Mouse (Mus musculus) midbrain, embryonic 14.5 days (tissue): ENCODE results near the gene 4930524J08Rik. TPM values are rescaled to one million over a fixed set of nuclear protein-coding genes. Genes with fewer than 3 reads are reported as not detected.

ENCODE experiments used
- ATAC-seq: fragments of 200-750 bp; cut with Nextera tagmentation; 2 replicates; pipeline ENCODE4 v1.8.0; 2017; ENCODE audit warnings: moderate number of reproducible peaks, moderate library complexity; ENCODE audit not compliant: low FRiP score, low TSS enrichment
- DNase-seq: peaks from one replicate; pipeline ENCODE4 v3.0.0-alpha.2; 2015
- H3K27ac ChIP-seq: fragments of 300-500 bp; sonication (generic); replicated peaks from 2 replicates; pipeline ENCODE4 v1.5.1; 2014; ENCODE audit warnings: mild to moderate bottlenecking, low read depth, low read length, moderate library complexity
- H3K27me3 ChIP-seq: fragments of 300-500 bp; sonication (generic); 2 replicates; pipeline ENCODE4 v1.6.1; 2014; ENCODE audit warnings: low read length, control low read depth, mixed read lengths; ENCODE audit not compliant: control insufficient read depth, insufficient read depth
- H3K36me3 ChIP-seq: fragments of 300-500 bp; sonication (generic); 2 replicates; pipeline ENCODE4 v1.6.1; 2014; ENCODE audit warnings: low read length, control low read depth; ENCODE audit not compliant: control insufficient read depth, insufficient read depth
- H3K4me1 ChIP-seq: fragments of 300-500 bp; sonication (generic); 2 replicates; pipeline ENCODE4 v1.6.1; 2014; ENCODE audit warnings: mild to moderate bottlenecking, antibody characterized with exemption, low read length, control low read depth; ENCODE audit not compliant: control insufficient read depth, insufficient read depth
- H3K4me2 ChIP-seq: fragments of 300-500 bp; sonication (generic); 2 replicates; pipeline ENCODE4 v1.6.1; 2014; ENCODE audit warnings: mild to moderate bottlenecking, low read length, moderate library complexity
- H3K4me3 ChIP-seq: fragments of 300-500 bp; sonication (generic); replicated peaks from 2 replicates; pipeline ENCODE4 v1.5.1; 2014; ENCODE audit warnings: low read depth, low read length
- H3K9ac ChIP-seq: fragments of 300-500 bp; sonication (generic); replicated peaks from 2 replicates; pipeline ENCODE4 v1.6.1; 2014; ENCODE audit warnings: mild to moderate bottlenecking, low read length, moderate library complexity
- H3K9me3 ChIP-seq: fragments of 300-500 bp; sonication (generic); 2 replicates; pipeline ENCODE4 v1.6.1; 2016; ENCODE audit warnings: low read length, control low read depth, mixed read lengths; ENCODE audit not compliant: control insufficient read depth
- WGBS: fragments of 180-500 bp; shearing (Covaris S2); extraction: QIAGEN DNeasy Blood & Tissue Kit; methylation state at CpG from one replicate; pipeline ENCODE4 v1.1.7; 2014; 5-methylcytosine and 5-hydroxymethylcytosine counted together
- polyA plus RNA-seq: library from polyadenylated mRNA; unstranded; fragments of >200 nt; fragmentation: Nextera tagmentation; extraction: Ambion mirVana; gene quantifications from 2 replicates; pipeline ENCODE4 v1.2.1, GENCODE M21; 2014

The 4930524J08Rik gene
- polyA plus RNA-seq, 1 experiment from 2014 or later: 2.4 TPM

DNA sequence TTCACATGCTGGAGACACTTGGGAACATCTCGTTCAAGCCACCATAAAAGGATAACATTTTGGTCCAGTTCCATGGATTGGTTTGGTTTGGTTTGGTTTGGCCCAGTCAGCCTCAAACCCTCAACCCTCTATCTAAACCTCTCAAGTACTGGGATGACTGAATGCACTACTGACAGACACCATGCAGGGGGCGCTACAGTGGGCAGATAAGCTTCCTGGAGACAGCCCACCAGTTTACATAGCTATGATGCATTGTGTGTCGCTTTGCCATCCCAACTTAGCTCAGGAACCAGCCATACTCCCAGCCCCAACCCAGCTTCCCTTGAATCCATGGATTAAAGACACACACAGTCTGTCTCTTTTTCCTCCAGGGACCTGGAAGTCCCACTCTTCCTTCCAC is 29.6 kb downstream of the 4930524J08Rik start:
- Histone ChIP-seq H3K27ac (no peak overlapping the region), H3K4me3 (no peak overlapping the region), H3K27me3 (no peaks in the 10 kb centered on the region), H3K4me2 (no peak overlapping the region), H3K9me3 (no peaks in the 10 kb centered on the region), H3K9ac (no peak overlapping the region), H3K4me1 (no peaks in the 10 kb centered on the region), H3K36me3 (no peaks in the 10 kb centered on the region)
- ATAC-seq (no peak), DNase-seq (no peak)
- WGBS: 62% methylated on average over 3 of the region's 3 CpGs

DNA sequence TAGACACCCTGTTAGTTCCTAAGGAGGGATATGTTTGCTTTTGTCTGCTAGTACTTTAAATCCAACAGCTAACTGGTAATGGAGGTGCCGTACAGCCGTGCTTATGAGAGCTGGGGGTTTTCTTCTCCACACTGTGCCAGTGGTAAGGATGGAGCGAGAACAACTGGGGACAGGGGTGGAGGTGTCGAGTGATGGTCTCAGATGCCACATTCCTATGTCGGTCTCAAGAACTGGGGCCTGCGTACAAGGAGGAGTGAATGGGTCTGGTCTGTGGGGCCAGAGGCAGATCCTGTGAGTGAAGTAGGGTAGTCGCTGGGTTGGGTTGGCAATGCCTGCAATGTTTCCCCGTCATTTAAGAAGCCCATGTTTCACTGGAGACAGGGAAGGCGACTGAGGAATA is 33.7 kb downstream of the 4930524J08Rik start:
- WGBS: 92% methylated on average over 9 of the region's 9 CpGs
- Histone ChIP-seq H3K9me3 (no peaks in the 10 kb centered on the region), H3K36me3 (no peaks in the 10 kb centered on the region), H3K4me1 (no peaks in the 10 kb centered on the region), H3K9ac (no peak overlapping the region), H3K4me2 (no peak overlapping the region), H3K27me3 (no peaks in the 10 kb centered on the region), H3K27ac (no peak overlapping the region), H3K4me3 (no peak overlapping the region)
- no peak for ATAC-seq
- no peak for DNase-seq

GRCm38 (mm10) chr5:100020089-100020488 is 41.2 kb downstream of the 4930524J08Rik start:
- Histone ChIP-seq H3K36me3 (no peaks in the 10 kb centered on the region), H3K9ac (no peak overlapping the region), H3K4me2 (no peak overlapping the region), H3K4me3 (no peak overlapping the region), H3K27ac (no peak overlapping the region), H3K4me1 (no peaks in the 10 kb centered on the region), H3K27me3 (no peaks in the 10 kb centered on the region), H3K9me3 (no peaks in the 10 kb centered on the region)
- ATAC-seq (no peak), DNase-seq (no peak)

DNA sequence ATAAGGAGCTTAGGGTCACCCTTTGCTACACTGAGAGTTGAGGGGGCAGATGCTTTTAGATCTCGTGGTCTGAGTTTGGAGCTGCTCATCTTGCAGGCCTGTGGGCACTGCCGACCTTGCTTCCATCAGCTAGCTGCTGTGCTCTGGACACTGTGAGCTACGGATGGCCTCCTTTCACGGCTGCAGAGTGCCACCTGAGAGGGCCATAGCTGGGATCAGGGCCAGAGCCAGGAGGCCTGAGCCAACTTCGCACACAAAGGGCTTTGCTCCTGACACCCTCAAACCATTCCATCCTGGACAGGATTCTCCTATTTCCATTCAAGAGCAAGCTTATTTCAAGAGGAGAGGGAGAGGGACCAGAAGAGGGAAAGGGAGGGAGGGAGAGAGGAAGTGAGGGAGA is 45.5 kb downstream of the 4930524J08Rik start:
- DNase-seq: no peak
- Histone ChIP-seq H3K27ac (no peak overlapping the region), H3K4me3 (no peak overlapping the region), H3K4me2 (no peak overlapping the region), H3K9me3 (no peaks in the 10 kb centered on the region), H3K9ac (no peak overlapping the region), H3K4me1 (no peaks in the 10 kb centered on the region), H3K36me3 (no peaks in the 10 kb centered on the region), H3K27me3 (no peaks in the 10 kb centered on the region)
- 80% methylated on average over 5 of the region's 5 CpGs for WGBS
- ATAC-seq: no peak

DNA sequence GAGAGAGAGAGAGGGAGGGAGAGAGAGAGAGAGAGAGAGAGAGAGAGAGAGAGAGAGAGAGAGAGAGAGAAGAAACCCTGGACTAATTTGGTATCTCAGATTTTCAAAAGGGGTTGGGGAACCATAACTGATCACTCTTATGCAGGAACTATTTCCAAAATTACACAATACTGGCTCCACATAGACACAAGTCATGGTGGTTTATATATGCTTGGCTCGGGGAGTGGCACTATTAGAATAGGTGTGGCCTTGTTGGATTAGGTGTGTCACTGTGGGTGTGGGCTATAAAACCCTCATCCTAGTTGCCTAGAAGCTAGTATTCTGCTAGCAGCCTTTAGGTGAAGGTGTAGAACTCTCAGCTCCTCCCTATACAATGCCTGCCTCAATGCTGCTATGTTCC is 46.0 kb downstream of the 4930524J08Rik start:
- H3K27me3 ChIP-seq: no peaks in the 10 kb centered on the region
- no peak overlapping the region for H3K4me2 ChIP-seq
- WGBS: 76% methylated on average over 1 of the region's 1 CpGs
- DNase-seq (no peak), ATAC-seq (no peak)
- no peak overlapping the region for H3K9ac ChIP-seq
- H3K4me1 ChIP-seq: no peaks in the 10 kb centered on the region
- no peaks in the 10 kb centered on the region for H3K36me3 ChIP-seq
- no peak overlapping the region for H3K27ac ChIP-seq
- H3K4me3 ChIP-seq: no peak overlapping the region
- no peaks in the 10 kb centered on the region for H3K9me3 ChIP-seq

Other genes with a start within 250 kb of the 4930524J08Rik start
- 59.5 and 75.6 TPM in 2 replicates for gene Rasgef1b, start 250.0 kb upstream of the 4930524J08Rik start, polyA plus RNA-seq
- 0.50 and 0.68 TPM in 2 replicates for gene Vamp9, start 72.8 kb upstream of the 4930524J08Rik start, polyA plus RNA-seq
- gene Hnrnpd, start 123 bp upstream of the 4930524J08Rik start, polyA plus RNA-seq: 134 and 147 TPM in 2 replicates
- gene Hnrnpdl, start 60.6 kb downstream of the 4930524J08Rik start, polyA plus RNA-seq: 268 and 279 TPM in 2 replicates
- 43.4 and 49.4 TPM in 2 replicates for gene Enoph1, start 60.9 kb downstream of the 4930524J08Rik start, polyA plus RNA-seq
- gene Tmem150c, start 180.7 kb downstream of the 4930524J08Rik start, polyA plus RNA-seq: 20.0 and 23.6 TPM in 2 replicates